Mouse (Mus musculus): ENCODE measurements around the gene Myo10.

Myo10 gene

GRCm38 (mm10) chr15:25796353-25796752 is 174.0 kb downstream of the Myo10 start:
- in situ Hi-C loops (cut with MboI, MseI), result loop anchor here (10.0 kb wide), 1 partner anchor 1202 kb away; no protein-coding TSS in a partner anchor

- in situ Hi-C loops (cut with MboI, MseI), result loop anchor here (10.0 kb wide), 1 partner anchor 1202 kb away; no protein-coding TSS in a partner anchor
Measured at GRCm38 (mm10) chr15:25797179-25797578, 174.9 kb downstream of the Myo10 start.

GRCm38 (mm10) chr15:25797888-25798287 is 175.6 kb downstream of the Myo10 start:
- in situ Hi-C loops (cut with MboI, MseI), result loop anchor here (10.0 kb wide), 1 partner anchor 1203 kb away; no protein-coding TSS in a partner anchor

GRCm38 (mm10) chr15:25801726-25802125 is 179.4 kb downstream of the Myo10 start:
- in situ Hi-C loops (cut with MboI, MseI), result loop anchor here (5.0 kb wide), 1 partner anchor 516 kb away; no protein-coding TSS in a partner anchor

GRCm38 (mm10) chr15:25802194-25802593 is 179.9 kb downstream of the Myo10 start:
- in situ Hi-C loops (cut with MboI, MseI), result loop anchor here (5.0 kb wide), 1 partner anchor 515 kb away; no protein-coding TSS in a partner anchor

- in situ Hi-C loops (cut with MboI, MseI), result loop anchor here (5.0 kb wide), 1 partner anchor 514 kb away; no protein-coding TSS in a partner anchor
Measured at GRCm38 (mm10) chr15:25803111-25803510, 180.8 kb downstream of the Myo10 start.

- in situ Hi-C loops (cut with MboI, MseI), result loop anchor here (5.0 kb wide), 1 partner anchor 152 kb away; no protein-coding TSS in a partner anchor
Measured at GRCm38 (mm10) chr15:25805336-25806110, 183.2 kb downstream of the Myo10 start.

- in situ Hi-C loops (cut with MboI, MseI), result loop anchor here (5.0 kb wide), 1 partner anchor 151 kb away; no protein-coding TSS in a partner anchor
Measured at GRCm38 (mm10) chr15:25806363-25806762, 184.0 kb downstream of the Myo10 start.

GRCm38 (mm10) chr15:25806878-25807277 is 184.6 kb downstream of the Myo10 start:
- in situ Hi-C loops (cut with MboI, MseI), result loop anchor here (5.0 kb wide), 1 partner anchor 150 kb away; no protein-coding TSS in a partner anchor

- in situ Hi-C loops (cut with MboI, MseI), result loop anchor here (5.0 kb wide), 1 partner anchor 148 kb away; no protein-coding TSS in a partner anchor
Measured at GRCm38 (mm10) chr15:25808677-25809460, 186.5 kb downstream of the Myo10 start.

- in situ Hi-C loops (cut with MboI, MseI), result loop anchor here (5.0 kb wide), 1 partner anchor 148 kb away; no protein-coding TSS in a partner anchor
Measured at GRCm38 (mm10) chr15:25809669-25810068, 187.3 kb downstream of the Myo10 start.

GRCm38 (mm10) chr15:25811834-25812250 is 189.5 kb downstream of the Myo10 start:
- in situ Hi-C loops (cut with MboI, MseI), result no loop called here

GRCm38 (mm10) chr15:25812479-25812878 is 190.2 kb downstream of the Myo10 start:
- in situ Hi-C loops (cut with MboI, MseI), result no loop called here

GRCm38 (mm10) chr15:25814535-25814934 is 192.2 kb downstream of the Myo10 start:
- in situ Hi-C loops (cut with MboI, MseI), result no loop called here

- in situ Hi-C loops (cut with MboI, MseI), result no loop called here
Measured at GRCm38 (mm10) chr15:25817191-25817590, 194.9 kb downstream of the Myo10 start.

GRCm38 (mm10) chr15:25821981-25822380 is 199.7 kb downstream of the Myo10 start:
- in situ Hi-C loops (cut with MboI, MseI), result no loop called here

GRCm38 (mm10) chr15:25822656-25823055 is 200.3 kb downstream of the Myo10 start:
- in situ Hi-C loops (cut with MboI, MseI), result no loop called here

GRCm38 (mm10) chr15:25826531-25826961 is 204.2 kb downstream of the Myo10 start:
- in situ Hi-C loops (cut with MboI, MseI), result no loop called here

GRCm38 (mm10) chr15:25828464-25828863 is 206.1 kb downstream of the Myo10 start:
- in situ Hi-C loops (cut with MboI, MseI), result no loop called here

GRCm38 (mm10) chr15:25830426-25830825 is 208.1 kb downstream of the Myo10 start:
- in situ Hi-C loops (cut with MboI, MseI), result no loop called here

- in situ Hi-C loops (cut with MboI, MseI), result no loop called here
Measured at GRCm38 (mm10) chr15:25834282-25834681, 212.0 kb downstream of the Myo10 start.

Data from regulatory T cell (primary cell).